In genomic region chr1:179663065-179663464, GRCm38 (mm10) we compare ENCODE assay signal across 21 mouse cellular contexts.
"Had no signal": no experiment of that assay in that cellular context is flagged by ENCODE, and none has a peak within 500 bp of the region (broad histone marks: within the 10 kb centered on the region; RNA-seq: fewer than 3 reads in every experiment).

No protein-coding gene starts in this region.

- H3K4me1 ChIP-seq: limb, embryonic 15.5 days; midbrain, embryonic 12.5 days; neural tube, embryonic 12.5 days had no signal

- DNase-seq: kidney, adult 18-20 months; kidney, adult 9 months; kidney, postnatal 14 days; kidney, postnatal 4 days; layer of hippocampus, postnatal 36 days; liver, postnatal 0 days; lung, embryonic 14.5 days; thymus, postnatal 25 days had no signal

- H3K9me3 ChIP-seq: limb, embryonic 12.5 days; limb, embryonic 15.5 days; midbrain, embryonic 12.5 days; midbrain, embryonic 15.5 days; neural tube, embryonic 12.5 days; neural tube, embryonic 15.5 days had no signal

- ATAC-seq: inflammation-experienced regulatory T-cells, adult 6 months; liver, postnatal 0 days; lung, postnatal 0 days; midbrain, embryonic 15.5 days had no signal

- H3K27ac ChIP-seq: layer of hippocampus, adult 2 months; limb, embryonic 12.5 days; limb, embryonic 15.5 days; liver, embryonic 14.5 days; macrophage; midbrain, embryonic 12.5 days; midbrain, embryonic 15.5 days; neural tube, embryonic 12.5 days; neural tube, embryonic 15.5 days; stomach, postnatal 0 days had no signal

- H3K27me3 ChIP-seq: limb, embryonic 12.5 days; limb, embryonic 15.5 days; midbrain, embryonic 12.5 days; midbrain, embryonic 15.5 days; neural tube, embryonic 12.5 days; neural tube, embryonic 15.5 days had no signal

- H3K4me3 ChIP-seq: layer of hippocampus, adult 2 months; limb, embryonic 12.5 days; limb, embryonic 15.5 days; midbrain, embryonic 12.5 days; midbrain, embryonic 15.5 days; neural tube, embryonic 12.5 days; neural tube, embryonic 15.5 days had no signal

- H3K9ac ChIP-seq: limb, embryonic 12.5 days; limb, embryonic 15.5 days; liver, embryonic 14.5 days; liver, postnatal 0 days; lung, embryonic 14.5 days; midbrain, embryonic 12.5 days; midbrain, embryonic 15.5 days; neural tube, embryonic 12.5 days; neural tube, embryonic 15.5 days had no signal

- H3K36me3 ChIP-seq: limb, embryonic 12.5 days; limb, embryonic 15.5 days; midbrain, embryonic 12.5 days; midbrain, embryonic 15.5 days; neural tube, embryonic 12.5 days; neural tube, embryonic 15.5 days had no signal

- H3K4me2 ChIP-seq: limb, embryonic 12.5 days; limb, embryonic 15.5 days; liver, embryonic 11.5 days; lung, embryonic 14.5 days; midbrain, embryonic 12.5 days; midbrain, embryonic 15.5 days; neural tube, embryonic 12.5 days; neural tube, embryonic 15.5 days had no signal
